Mouse (Mus musculus) thymus, postnatal 10 days (tissue): ENCODE results near the gene Spink8.
"Not testable (repeated sequence)": the region's sequence is repeated elsewhere in the genome, so short reads cannot be mapped to it uniquely, and the experiment has no call there.

Experiments
- DNase-seq, 2 experiments: peaks; one replicate each; pipeline ENCODE4 v3.0.0; 2021; ENCODE audit warnings: low spot score in 2 of 2

The Spink8 gene

GRCm38 (mm10) chr9:109811980-109812379, at the start of gene Spink8:
Spink8 (plus strand) TSS chr9:109812280.
- no peak for DNase-seq

- not testable (repeated sequence) for DNase-seq
Observed at GRCm38 (mm10) chr9:109766841-109767240, 45.2 kb upstream of the Spink8 start.

- DNase-seq, result not testable (repeated sequence)
Observed at GRCm38 (mm10) chr9:109790570-109790969, 21.5 kb upstream of the Spink8 start, which contains the start of gene Fbxw27. Fbxw27 (minus strand) TSS chr9:109790670.

- DNase-seq, result no peak
Observed at GRCm38 (mm10) chr9:109795221-109795620, 16.9 kb upstream of the Spink8 start.

GRCm38 (mm10) chr9:109795811-109796210, 16.3 kb upstream of the Spink8 start:
- DNase-seq, result no peak

GRCm38 (mm10) chr9:109798051-109798450, 14.0 kb upstream of the Spink8 start:
- DNase-seq, result peak in 1 of 2 experiments; percentile 16

GRCm38 (mm10) chr9:109805596-109805995, 6.5 kb upstream of the Spink8 start:
- DNase-seq, result not testable (repeated sequence)

- no peak for DNase-seq
Observed at GRCm38 (mm10) chr9:109806260-109806659, 5.8 kb upstream of the Spink8 start.

- DNase-seq, result no peak
Observed at GRCm38 (mm10) chr9:109806695-109807293, 5.3 kb upstream of the Spink8 start.

- DNase-seq, result no peak
Observed at GRCm38 (mm10) chr9:109807898-109808297, 4.2 kb upstream of the Spink8 start.

- DNase-seq, result no peak
Observed at GRCm38 (mm10) chr9:109813424-109813823, 1.3 kb downstream of the Spink8 start.

GRCm38 (mm10) chr9:109816341-109816740, 4.3 kb downstream of the Spink8 start:
- DNase-seq, result no peak

- no peak for DNase-seq
Observed at GRCm38 (mm10) chr9:109825739-109826138, 13.7 kb downstream of the Spink8 start.

- no peak for DNase-seq
Observed at GRCm38 (mm10) chr9:109826181-109826580, 14.1 kb downstream of the Spink8 start.

GRCm38 (mm10) chr9:109832391-109833087, 20.5 kb downstream of the Spink8 start, which contains the start of gene Nme6:
Nme6 (plus strand) TSS chr9:109832749.
- peak; percentile 62 to 76 for DNase-seq

GRCm38 (mm10) chr9:109833088-109833412, 21.0 kb downstream of the Spink8 start:
- DNase-seq, result no peak

- DNase-seq, result no peak
Observed at GRCm38 (mm10) chr9:109849312-109849758, 37.3 kb downstream of the Spink8 start, which contains the start of gene Camp. Camp (minus strand) TSS chr9:109849617.

- DNase-seq, result no peak
Observed at GRCm38 (mm10) chr9:109850099-109850498, 38.0 kb downstream of the Spink8 start.

- no peak for DNase-seq
Observed at GRCm38 (mm10) chr9:109854341-109854740, 42.3 kb downstream of the Spink8 start.

- DNase-seq, result no peak
Observed at GRCm38 (mm10) chr9:109855947-109856346, 43.9 kb downstream of the Spink8 start.

GRCm38 (mm10) chr9:109862397-109863044, 50.4 kb downstream of the Spink8 start:
- DNase-seq, result peak; percentile 58 to 88

GRCm38 (mm10) chr9:109863085-109863484, 51.0 kb downstream of the Spink8 start:
- DNase-seq, result no peak

- DNase-seq, result no peak
Observed at GRCm38 (mm10) chr9:109866218-109866617, 54.1 kb downstream of the Spink8 start.
